Mouse (Mus musculus) testis, adult 2 months (tissue): ENCODE data around the gene Prr15. TPM values are rescaled to one million over a fixed set of nuclear protein-coding genes. Genes with fewer than 3 reads are reported as not detected.
A peak's percentile ranks its signal among the peaks of the same experiment; 100 is the strongest.

Source experiments
- H3K27ac ChIP-seq: fragments of 200-500 bp; 2 replicates; pipeline ENCODE4 v1.5.1; 2012; ENCODE audit warnings: low read depth, low read length; ENCODE audit not compliant: control insufficient read depth, insufficient read depth
- H3K27me3 ChIP-seq: fragments of 200-500 bp; 2 replicates; pipeline ENCODE4 v1.6.1; 2012; ENCODE audit warnings: mild to moderate bottlenecking, low read length, moderate library complexity; ENCODE audit not compliant: control insufficient read depth, insufficient read depth
- H3K36me3 ChIP-seq: fragments of 200-500 bp; 2 replicates; pipeline ENCODE4 v1.6.1; 2012; ENCODE audit warnings: mild to moderate bottlenecking, low read length; ENCODE audit not compliant: control insufficient read depth, insufficient read depth
- H3K4me1 ChIP-seq: fragments of 200-500 bp; 2 replicates; pipeline ENCODE4 v1.6.1; 2012; ENCODE audit warnings: low read length; ENCODE audit not compliant: control insufficient read depth, insufficient read depth
- H3K4me3 ChIP-seq: fragments of 200-500 bp; 2 replicates; pipeline ENCODE4 v1.5.1; 2012; ENCODE audit warnings: low read depth, mild to moderate bottlenecking, low read length, moderate library complexity, mixed read lengths; ENCODE audit not compliant: control insufficient read depth
- CTCF ChIP-seq: fragments of 200-500 bp; IDR thresholded peaks from 2 replicates; pipeline ENCODE4 v1.5.1; 2012; ENCODE audit warnings: low read depth, mild to moderate bottlenecking, inconsistent platforms, low read length, moderate library complexity; ENCODE audit not compliant: control insufficient read depth, insufficient read depth, insufficient replicate concordance
- POLR2A ChIP-seq: fragments of 200-500 bp; IDR thresholded peaks from 2 replicates; pipeline ENCODE4 v1.6.1; 2012; ENCODE audit warnings: low read depth, mild to moderate bottlenecking, inconsistent platforms, low read length, moderate library complexity; ENCODE audit not compliant: control insufficient read depth
- polyA plus RNA-seq: library from polyadenylated mRNA; depleted of rRNA; stranded (reverse); fragments of >200 nt; gene quantifications from 2 replicates; pipeline ENCODE4 v1.2.3, GENCODE M21; 2012; rRNA removed

Gene Prr15
- 5.7 and 5.9 TPM in 2 replicates for polyA plus RNA-seq

GRCm38 (mm10) chr6:54325246-54325885 is at the start of gene Prr15:
Gene Prr15, plus strand, starts transcription at chr6:54325835.
- Histone ChIP-seq H3K4me3 (peak within 1 kb of the TSS; percentile 72; the same call in 1 of the 2 replicates), H3K27me3 (no peaks in the 10 kb centered on the region), H3K4me1 (peaks cover 2% of the 10 kb centered on the region), H3K27ac (no peak within 1 kb of the TSS), H3K36me3 (no peaks in the 10 kb centered on the region)
- TF ChIP-seq POLR2A (no peak), CTCF (no peak)

- no peak for TF ChIP-seq POLR2A
- no peak for TF ChIP-seq CTCF
- Histone ChIP-seq H3K27me3 (no peaks in the 10 kb centered on the region), H3K4me3 (no peak overlapping the region), H3K27ac (no peak overlapping the region), H3K4me1 (no peaks in the 10 kb centered on the region; the same call in 1 of the 2 replicates), H3K36me3 (no peaks in the 10 kb centered on the region)
These were observed 48.4 kb upstream of the Prr15 start for GRCm38 (mm10) chr6:54277234-54277633.

- Histone ChIP-seq H3K27me3 (no peaks in the 10 kb centered on the region), H3K27ac (no peak overlapping the region), H3K36me3 (no peaks in the 10 kb centered on the region), H3K4me1 (no peaks in the 10 kb centered on the region; the same call in 1 of the 2 replicates), H3K4me3 (no peak overlapping the region)
- no peak for TF ChIP-seq CTCF
- TF ChIP-seq POLR2A = no peak
These were observed 47.8 kb upstream of the Prr15 start for GRCm38 (mm10) chr6:54277828-54278227.

- TF ChIP-seq CTCF (no peak), POLR2A (no peak)
- Histone ChIP-seq H3K27me3 (no peaks in the 10 kb centered on the region), H3K4me3 (no peak overlapping the region), H3K36me3 (no peaks in the 10 kb centered on the region), H3K27ac (no peak overlapping the region), H3K4me1 (no peaks in the 10 kb centered on the region; the same call in 1 of the 2 replicates)
These were observed 47.0 kb upstream of the Prr15 start for GRCm38 (mm10) chr6:54278613-54279012.

- Histone ChIP-seq H3K4me1 (no peaks in the 10 kb centered on the region; the same call in 1 of the 2 replicates), H3K4me3 (no peak overlapping the region), H3K36me3 (no peaks in the 10 kb centered on the region), H3K27me3 (no peaks in the 10 kb centered on the region), H3K27ac (no peak overlapping the region)
- TF ChIP-seq CTCF = no peak
- no peak for TF ChIP-seq POLR2A
These were observed 46.2 kb upstream of the Prr15 start for GRCm38 (mm10) chr6:54279391-54279790.

- Histone ChIP-seq H3K4me1 (no peaks in the 10 kb centered on the region; the same call in 1 of the 2 replicates), H3K4me3 (no peak overlapping the region), H3K36me3 (no peaks in the 10 kb centered on the region), H3K27me3 (no peaks in the 10 kb centered on the region), H3K27ac (no peak overlapping the region)
- TF ChIP-seq CTCF (no peak), POLR2A (no peak)
These were observed 45.4 kb upstream of the Prr15 start for GRCm38 (mm10) chr6:54280248-54280647.

GRCm38 (mm10) chr6:54283299-54283698 is 42.3 kb upstream of the Prr15 start:
- TF ChIP-seq CTCF = no peak
- H3K27me3 ChIP-seq = no peaks in the 10 kb centered on the region
- H3K4me3 ChIP-seq = no peak overlapping the region
- H3K36me3 ChIP-seq = no peaks in the 10 kb centered on the region
- H3K4me1 ChIP-seq = no peaks in the 10 kb centered on the region; the same call in 1 of the 2 replicates
- H3K27ac ChIP-seq = no peak overlapping the region
